Mouse (Mus musculus): Measurements from ENCODE around the gene March4.

GRCm38 (mm10) chr1:72457652-72458051, 79.1 kb downstream of the March4 start:
- TF ChIP-seq CTCF (IDR thresholded peaks at IDR 0.05; ENCODE audit: low read depth, low read length) = no peak
- no peak for TF ChIP-seq POLR2A (IDR thresholded peaks at IDR 0.05; ENCODE audit: extremely low read depth, insufficient read depth, low read length)
